Mouse (Mus musculus) E14TG2a.4 (cell line): ENCODE data around the gene Maea.

Source experiments
- CTCF ChIP-seq: conservative IDR thresholded peaks from 2 replicates; pipeline ENCODE4 v1.5.1; 2014; ENCODE audit warnings: low read length
- NANOG ChIP-seq: IDR thresholded peaks from 2 replicates; pipeline ENCODE4 v1.6.1; 2014; ENCODE audit warnings: borderline replicate concordance, low read length, mixed read lengths
- POU5F1 ChIP-seq: IDR thresholded peaks from 2 replicates; pipeline ENCODE4 v1.6.1; 2014; ENCODE audit warnings: low read length, borderline replicate concordance

DNA sequence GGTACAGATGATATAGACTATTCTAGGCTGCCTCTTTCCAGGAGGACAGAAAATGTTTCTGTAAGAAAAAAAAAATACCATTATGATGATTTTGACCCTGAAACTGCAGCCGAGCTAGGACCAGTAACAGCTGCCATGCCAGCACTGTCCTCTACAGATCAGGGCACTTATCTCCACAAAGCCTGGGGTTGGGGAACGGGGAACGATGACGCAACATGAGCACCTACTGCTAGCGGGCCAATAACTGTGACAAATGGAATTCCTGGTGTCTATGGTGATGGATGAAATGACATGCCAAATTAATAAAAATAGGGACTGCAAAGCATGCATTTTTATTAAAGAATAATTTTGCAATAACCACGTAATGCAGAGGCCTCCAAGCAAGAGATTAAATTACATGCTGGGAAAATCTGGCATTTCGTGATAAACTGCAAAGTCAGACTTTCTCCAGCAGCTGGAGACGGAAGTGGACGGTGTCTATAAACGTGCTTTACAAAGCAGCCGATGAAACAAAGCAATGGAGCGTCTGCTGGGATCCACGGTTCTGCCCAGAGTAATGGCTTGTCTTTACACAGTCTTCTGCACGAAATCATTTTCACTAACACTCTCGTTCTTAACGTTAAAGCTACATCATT lies 41.4 kb upstream of the Maea start:
- TF ChIP-seq CTCF (no peak), POU5F1 (no peak), NANOG (no peak)
